Mouse (Mus musculus) retina, postnatal 1 day (tissue): ENCODE data around the gene Gjb1.
"Not testable (repeated sequence)": the region's sequence is repeated elsewhere in the genome, so short reads cannot be mapped to it uniquely, and the experiment has no call there.

Experiments used
- DNase-seq: peaks from one replicate; pipeline ENCODE4 v3.0.0-alpha.2; 2012

The Gjb1 gene

GRCm38 (mm10) chrX:101376190-101376968 lies at the start of gene Gjb1:
Gene Gjb1 (plus strand): TSS chrX:101376378.
- no peak for DNase-seq

DNA sequence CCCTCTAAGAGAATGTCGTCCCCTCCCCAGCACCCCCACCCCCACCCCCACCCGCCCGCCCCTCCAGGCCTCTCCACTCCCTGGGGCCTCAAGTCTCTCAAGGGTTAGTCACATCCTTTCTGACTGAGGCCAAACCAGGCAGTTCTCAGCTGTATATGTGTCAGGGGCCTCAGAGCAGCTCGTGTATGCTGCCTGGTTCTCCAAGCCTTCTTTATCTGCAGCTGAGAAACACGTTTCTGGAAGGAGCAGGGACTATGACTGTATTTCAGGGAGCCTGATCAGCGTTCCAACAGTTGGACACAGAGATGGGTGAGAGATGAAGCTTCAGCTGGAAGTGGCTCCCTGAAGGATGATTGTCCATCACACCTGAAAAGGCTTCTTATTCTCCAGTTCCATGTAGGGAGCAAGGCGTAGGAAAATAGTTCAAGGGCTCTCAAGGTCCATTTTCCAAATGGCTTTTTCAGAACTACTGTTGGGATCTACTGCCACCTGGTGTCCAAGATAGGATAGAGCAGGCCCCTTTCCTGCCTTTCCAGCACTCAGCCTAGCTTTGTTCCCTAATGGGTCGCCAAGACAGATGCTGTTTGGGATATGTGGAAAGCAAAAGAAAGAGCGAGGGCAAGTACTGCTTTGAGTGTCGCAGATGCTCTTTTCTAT lies 46.7 kb upstream of the Gjb1 start:
- peak; percentile 79 for DNase-seq

- no peak for DNase-seq
Observed at GRCm38 (mm10) chrX:101332031-101332374, 44.2 kb upstream of the Gjb1 start.

DNA sequence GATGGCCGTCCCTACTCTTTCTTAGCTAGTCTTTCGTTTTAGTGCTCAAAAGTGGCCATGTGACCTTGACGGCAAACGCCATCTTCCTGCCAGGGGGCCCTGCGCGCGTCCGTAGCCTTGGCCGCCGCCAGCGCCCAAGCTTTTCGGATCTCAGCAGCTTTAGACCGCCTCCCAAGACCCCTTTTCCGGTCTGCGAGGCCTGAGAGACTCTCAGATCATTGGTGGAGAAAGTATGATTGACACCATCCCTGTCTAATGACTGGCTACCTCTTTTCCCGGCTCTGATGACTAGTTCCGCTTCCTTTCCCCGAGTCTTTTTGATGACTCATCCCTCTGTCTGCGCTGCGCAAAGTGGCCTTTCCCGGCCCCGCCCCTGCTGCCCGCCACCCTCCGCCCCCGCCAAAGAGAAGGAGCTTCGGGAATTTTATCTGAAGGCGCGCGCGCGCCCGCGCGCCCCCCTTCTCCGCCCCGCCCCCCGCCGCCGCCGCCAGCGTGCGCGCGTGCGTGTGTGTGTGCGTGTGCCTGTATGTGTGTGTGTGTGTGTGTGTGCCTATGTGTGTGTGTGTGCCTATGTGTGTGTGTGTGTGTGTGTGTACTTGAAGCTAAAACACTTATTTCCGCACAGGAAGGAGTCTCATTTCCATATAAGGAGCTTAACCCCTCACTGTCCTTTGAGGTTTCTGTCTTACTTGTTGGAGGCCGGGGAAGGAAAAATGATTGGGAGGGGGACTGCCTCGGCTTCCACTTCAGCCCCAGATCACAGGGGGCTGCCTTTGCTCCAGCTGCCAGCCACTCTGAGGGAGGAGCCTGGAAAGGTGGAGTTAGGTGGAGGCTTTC lies 43.6 kb upstream of the Gjb1 start:
- peak; percentile 98 for DNase-seq

DNA sequence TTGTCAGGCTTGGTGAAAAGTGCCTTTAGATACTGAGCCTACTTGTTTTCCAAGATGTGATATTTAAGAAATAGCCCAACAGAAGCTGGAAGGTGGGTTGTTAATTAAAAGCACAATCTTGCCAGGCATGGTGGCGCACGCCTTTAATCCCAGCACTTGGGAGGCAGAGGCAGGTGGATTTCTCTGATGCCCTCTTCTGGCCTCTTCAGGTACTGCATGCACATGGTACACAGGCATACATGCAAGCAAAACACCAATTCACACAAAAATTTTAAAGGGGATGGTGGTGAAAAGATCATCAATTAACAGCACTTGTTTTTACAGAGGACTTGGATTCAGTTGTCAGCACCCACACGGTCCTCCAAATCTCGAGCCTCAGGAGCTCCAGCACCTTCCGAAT lies 41.6 kb upstream of the Gjb1 start:
- peak; percentile 31 for DNase-seq

GRCm38 (mm10) chrX:101338666-101339065 lies 37.5 kb upstream of the Gjb1 start:
- DNase-seq = no peak

- DNase-seq = not testable (repeated sequence)
Observed at GRCm38 (mm10) chrX:101342837-101343236, 33.3 kb upstream of the Gjb1 start.

DNA sequence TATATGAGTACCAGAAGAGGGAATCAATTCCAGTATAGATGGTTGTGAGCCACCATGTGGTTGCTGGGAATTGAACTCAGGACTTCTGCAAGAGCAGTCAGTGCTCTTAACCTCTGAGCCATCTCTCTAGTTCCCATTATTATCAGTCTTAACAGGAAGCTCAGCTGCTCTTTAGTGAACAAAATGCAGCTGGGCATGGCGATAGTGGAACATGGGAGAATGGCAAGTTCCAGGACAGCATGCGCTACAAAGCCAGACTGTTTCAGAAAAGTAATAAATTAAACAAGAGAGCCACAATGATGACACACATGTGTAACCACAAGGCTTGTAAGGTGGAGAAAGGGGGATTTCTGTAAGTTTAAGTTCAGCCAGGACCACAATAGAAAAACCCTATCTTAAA lies 30.7 kb upstream of the Gjb1 start:
- no peak for DNase-seq

GRCm38 (mm10) chrX:101346475-101346874 lies 29.7 kb upstream of the Gjb1 start:
- no peak for DNase-seq

DNA sequence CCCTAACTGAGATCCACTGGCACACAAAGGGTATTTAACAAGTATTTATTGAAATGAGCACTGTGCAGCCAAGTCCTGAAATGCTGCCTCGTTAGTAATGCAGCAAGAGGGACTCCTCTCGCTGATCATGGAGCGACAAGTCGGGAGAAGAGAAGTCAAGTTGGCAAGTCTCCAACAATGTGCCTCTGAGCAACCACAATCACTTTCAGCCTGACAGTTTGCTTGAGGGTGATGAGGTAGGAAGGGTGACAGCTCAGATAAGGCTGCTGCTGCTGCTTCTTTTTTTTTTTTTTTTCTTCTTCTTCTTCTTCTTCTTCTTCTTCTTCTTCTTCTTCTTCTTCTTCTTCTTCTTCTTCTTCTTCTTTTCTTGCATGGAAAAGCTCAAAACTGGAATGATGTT lies 25.0 kb upstream of the Gjb1 start:
- no peak for DNase-seq

- DNase-seq = not testable (repeated sequence)
Observed at GRCm38 (mm10) chrX:101358902-101359301, 17.3 kb upstream of the Gjb1 start.

DNA sequence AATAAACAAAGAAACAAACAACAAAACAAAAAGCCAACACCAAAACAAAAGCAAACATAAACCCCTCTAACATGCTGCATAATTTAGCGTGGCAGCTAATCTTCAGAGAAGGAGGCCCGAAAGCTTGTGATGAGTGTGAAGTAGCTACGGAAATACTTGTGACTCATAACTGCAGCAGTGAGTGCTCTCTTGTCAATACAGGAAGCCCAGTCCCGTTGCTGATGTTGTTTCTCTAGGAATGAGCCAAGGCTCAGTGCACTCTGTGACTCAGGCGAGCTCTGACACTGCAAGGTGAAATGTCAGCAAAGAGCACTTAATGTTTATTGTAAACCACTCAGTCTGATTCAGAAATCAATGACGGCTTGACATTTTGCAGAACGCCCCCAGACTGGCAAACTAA lies 7.2 kb upstream of the Gjb1 start:
- DNase-seq = no peak

- no peak for DNase-seq
Observed at GRCm38 (mm10) chrX:101370573-101370972, 5.6 kb upstream of the Gjb1 start.

DNA sequence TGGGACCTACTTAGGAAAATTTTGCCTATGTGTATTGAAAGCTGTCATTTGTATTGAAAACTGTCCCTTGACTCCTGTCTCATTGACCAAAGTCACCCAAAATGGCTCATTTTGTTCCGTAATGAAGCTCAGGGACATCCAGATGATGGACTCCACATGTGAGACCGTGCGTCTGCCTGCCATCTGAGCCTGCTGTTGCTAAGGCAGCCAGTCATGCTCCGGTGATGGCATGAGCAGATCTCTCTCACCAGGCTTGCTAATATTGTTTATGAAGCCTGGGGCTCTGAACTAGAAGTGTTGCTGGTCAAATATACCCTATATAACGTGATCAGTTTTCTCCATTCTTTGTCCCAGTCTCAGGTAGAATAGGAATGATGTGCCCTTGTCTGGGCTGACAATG lies 3.2 kb upstream of the Gjb1 start:
- no peak for DNase-seq

GRCm38 (mm10) chrX:101377076-101377475 lies 898 bp downstream of the Gjb1 start:
- DNase-seq = no peak

DNA sequence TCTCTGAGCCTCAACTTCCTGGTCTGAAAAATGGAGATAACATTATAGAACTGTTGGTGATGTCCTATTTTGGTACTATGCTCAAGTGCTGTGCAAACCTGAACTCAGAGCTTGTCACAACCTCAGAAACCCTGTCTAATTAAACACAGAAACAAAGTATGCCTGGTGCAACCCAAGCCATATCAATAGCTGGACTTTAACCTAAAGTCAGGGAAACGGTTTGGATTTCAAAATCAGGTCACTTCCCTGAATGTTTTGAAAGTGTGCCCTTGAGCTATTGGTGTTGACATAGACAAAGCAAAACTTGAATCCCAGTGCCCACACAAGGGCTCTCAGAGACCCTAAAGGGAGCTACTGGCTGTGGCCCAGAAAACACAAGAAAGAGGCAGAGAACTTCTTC lies 3.6 kb downstream of the Gjb1 start:
- no peak for DNase-seq

DNA sequence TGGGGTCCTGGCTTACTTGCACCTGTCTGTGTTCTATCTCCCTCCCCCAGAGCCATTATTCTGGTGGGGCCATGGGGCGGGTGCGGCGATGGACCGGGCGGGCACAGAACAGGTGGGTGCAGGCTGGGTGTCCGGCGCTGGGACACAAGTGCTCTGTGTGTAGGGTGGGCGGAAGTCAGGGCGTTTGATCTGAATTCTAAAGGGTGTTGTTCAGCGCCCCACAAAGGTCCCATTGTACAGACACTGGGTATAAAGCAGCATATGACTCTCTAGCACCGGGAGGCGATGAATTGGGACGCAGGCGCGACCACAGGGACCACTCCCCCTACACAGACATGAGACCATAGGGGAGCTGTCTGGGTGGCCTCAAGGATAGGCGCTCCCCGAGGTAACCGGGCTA lies 7.3 kb downstream of the Gjb1 start:
- DNase-seq = no peak

DNA sequence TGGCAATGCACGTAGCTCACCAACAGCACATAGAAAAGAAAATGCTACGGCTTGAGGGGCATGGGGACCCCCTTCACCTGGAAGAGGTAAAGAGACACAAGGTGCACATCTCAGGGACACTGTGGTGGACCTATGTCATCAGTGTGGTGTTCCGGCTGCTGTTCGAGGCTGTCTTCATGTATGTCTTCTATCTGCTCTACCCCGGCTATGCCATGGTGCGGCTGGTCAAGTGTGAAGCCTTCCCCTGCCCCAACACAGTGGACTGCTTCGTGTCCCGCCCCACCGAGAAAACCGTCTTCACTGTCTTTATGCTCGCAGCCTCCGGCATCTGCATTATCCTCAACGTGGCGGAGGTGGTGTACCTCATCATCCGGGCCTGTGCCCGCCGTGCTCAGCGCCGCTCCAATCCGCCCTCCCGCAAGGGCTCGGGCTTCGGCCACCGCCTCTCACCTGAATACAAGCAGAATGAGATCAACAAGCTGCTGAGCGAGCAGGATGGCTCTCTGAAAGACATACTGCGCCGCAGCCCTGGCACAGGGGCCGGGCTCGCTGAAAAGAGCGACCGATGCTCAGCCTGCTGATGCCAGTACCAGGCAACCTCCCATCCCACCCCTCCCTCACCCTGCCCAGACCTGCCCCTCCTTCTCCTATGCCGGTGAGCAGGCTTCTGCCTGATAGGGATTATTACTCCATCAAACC lies 8.4 kb downstream of the Gjb1 start:
- DNase-seq = peak; percentile 21

- DNase-seq = no peak
Observed at GRCm38 (mm10) chrX:101386222-101386621, 10.0 kb downstream of the Gjb1 start.

DNA sequence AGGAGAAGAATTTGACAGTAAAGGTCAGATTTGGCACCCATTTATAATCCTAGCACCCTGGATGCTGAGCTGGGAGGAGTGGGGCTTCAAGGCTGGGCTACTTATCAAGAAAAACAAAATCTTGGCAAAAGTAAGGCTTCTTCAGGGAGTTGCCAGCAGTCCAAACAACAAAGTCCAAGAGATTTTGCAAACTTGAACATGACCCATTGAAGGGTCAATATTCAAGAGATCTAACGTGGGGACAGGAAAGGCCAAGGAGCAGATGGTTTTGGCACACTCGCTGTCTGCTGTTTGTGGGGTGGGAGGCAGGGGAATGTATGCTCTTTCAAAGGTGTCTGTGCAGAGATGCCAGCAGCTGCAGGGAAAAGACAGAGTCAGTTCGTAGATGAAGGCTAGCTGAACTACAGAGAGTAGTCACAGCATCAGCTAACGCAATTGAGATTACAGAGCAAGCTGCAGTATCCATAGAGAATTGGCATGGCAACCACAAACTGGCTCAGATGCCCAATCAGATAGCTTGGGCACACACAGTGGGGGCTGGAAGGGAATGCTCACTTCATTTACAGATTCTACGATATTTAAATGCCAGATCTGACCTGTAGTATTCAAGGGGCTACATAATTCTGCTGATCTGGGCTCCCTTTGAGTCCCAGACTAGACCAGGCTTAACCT lies 12.8 kb downstream of the Gjb1 start:
- no peak for DNase-seq

- no peak for DNase-seq
Observed at GRCm38 (mm10) chrX:101394341-101394740, 18.2 kb downstream of the Gjb1 start.

DNA sequence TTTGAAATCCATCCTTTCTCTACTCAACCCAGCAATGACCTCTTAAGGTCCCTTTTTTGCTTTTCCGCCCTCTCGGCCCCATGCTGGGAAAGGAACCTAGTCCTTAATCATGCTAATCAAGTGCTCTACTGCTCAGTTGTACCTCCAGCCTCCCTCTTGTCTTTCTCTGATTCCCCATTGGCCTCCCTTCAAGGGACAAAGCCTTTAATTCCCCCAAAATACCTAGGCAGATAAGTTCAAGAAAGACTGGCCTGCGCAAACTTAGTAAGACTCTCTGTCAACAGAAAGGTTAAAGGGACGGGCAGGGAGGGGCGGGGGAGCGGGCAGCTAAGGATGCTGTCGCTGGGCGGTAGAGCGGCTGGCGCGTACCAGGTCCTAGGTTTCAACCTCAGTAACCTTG lies 20.3 kb downstream of the Gjb1 start:
- DNase-seq = no peak
